Comparison of ENCODE assay signal across 8 mouse cellular contexts in the genomic region with DNA sequence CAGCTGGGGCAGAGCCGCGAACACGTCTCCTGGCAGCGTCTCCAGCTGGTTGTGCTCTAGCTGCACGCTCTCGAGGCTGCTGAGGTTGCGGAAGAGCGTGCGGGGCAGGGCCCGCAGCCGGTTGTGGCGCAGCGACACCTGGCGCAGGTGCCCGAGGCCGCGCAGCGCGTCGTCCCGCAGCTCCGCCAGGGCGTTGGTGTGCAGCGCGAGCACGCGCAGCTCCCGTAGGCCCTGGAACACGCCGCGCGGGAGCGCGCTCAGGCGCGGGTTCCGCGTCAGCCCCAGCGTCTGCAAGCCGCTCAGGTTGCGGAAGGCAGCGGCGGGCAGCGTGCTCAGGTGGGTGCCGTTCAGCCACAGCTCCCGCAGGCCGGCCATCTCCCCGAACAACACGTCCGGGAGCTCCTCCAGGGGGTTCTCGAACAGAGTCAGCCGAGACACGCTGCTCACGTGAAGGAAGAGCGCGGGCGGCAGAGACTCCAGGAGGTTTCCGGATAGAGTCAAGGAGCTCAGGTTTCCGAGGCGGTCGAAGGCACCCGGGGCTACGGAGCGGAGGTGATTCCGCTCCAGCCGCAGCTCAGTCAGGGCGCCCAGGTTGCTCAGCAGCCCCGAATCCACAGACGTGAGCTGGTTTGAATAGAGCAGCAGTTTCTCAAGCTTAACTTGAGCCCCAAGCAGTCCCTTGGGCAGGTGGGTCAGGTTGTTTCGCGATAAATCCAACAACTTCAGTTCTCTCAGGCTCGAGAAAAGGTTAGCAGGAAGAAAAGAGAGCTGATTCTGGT. TPM values are rescaled to one million over a fixed set of nuclear protein-coding genes. Genes with fewer than 3 reads are reported as not detected.
DNase-seq lines count a peak whose midpoint lies in the region; ATAC-seq and TF ChIP-seq lines count a peak whose summit lies in the region.

No protein-coding gene starts in this region.

- H3K36me3 ChIP-seq in heart, adult 2 months (ENCODE audit: control insufficient read depth, insufficient read depth, low read length), result no peaks in the 10 kb centered on the region
- peaks cover 3% of the 10 kb centered on the region; the same call in 1 of the 2 replicates for H3K36me3 ChIP-seq in heart, embryonic 10.5 days
- no peaks in the 10 kb centered on the region for H3K36me3 ChIP-seq in limb, embryonic 15.5 days
- no peaks in the 10 kb centered on the region for H3K36me3 ChIP-seq in midbrain, embryonic 14.5 days (ENCODE audit: control insufficient read depth, insufficient read depth, low read length)
- H3K36me3 ChIP-seq in splenic B cell, adult 2 months (ENCODE audit: control insufficient read depth, insufficient read depth, low read length, poor library complexity, severe bottlenecking), result 0 out of 2 replicates have a peak, but pooled peaks cover 2% of the 10 kb centered on the region

- H3K9me3 ChIP-seq in heart, embryonic 10.5 days, result no peaks in the 10 kb centered on the region
- H3K9me3 ChIP-seq in limb, embryonic 15.5 days, result no peaks in the 10 kb centered on the region
- no peaks in the 10 kb centered on the region for H3K9me3 ChIP-seq in midbrain, embryonic 14.5 days (ENCODE audit: control insufficient read depth, low read length)

- H3K4me1 ChIP-seq in heart, adult 2 months (ENCODE audit: control insufficient read depth, insufficient read depth, low read length), result peaks cover 2% of the 10 kb centered on the region; the same call in 1 of the 2 replicates
- H3K4me1 ChIP-seq in heart, embryonic 10.5 days, result peaks cover 21% of the 10 kb centered on the region
- H3K4me1 ChIP-seq in limb, embryonic 15.5 days, result peaks cover 17% of the 10 kb centered on the region
- H3K4me1 ChIP-seq in midbrain, embryonic 14.5 days (ENCODE audit: control insufficient read depth, insufficient read depth, low read length), result peaks cover 11% of the 10 kb centered on the region; the same call in 1 of the 2 replicates

- TF ChIP-seq EP300 in heart, adult 2 months (IDR thresholded peaks at IDR 0.05; ENCODE audit: insufficient read depth, low read depth, low read length), result no peak

- H3K27ac ChIP-seq in heart, adult 2 months, result no peak overlapping the region
- H3K27ac ChIP-seq in heart, embryonic 10.5 days, result peak overlapping the region; percentile 65; the same call in 1 of the 2 replicates
- no peak overlapping the region for H3K27ac ChIP-seq in limb, embryonic 15.5 days
- no peak overlapping the region for H3K27ac ChIP-seq in midbrain, embryonic 14.5 days (replicated peaks; ENCODE audit: low read depth, low read length)

- intact Hi-C loops in heart, adult 2 months (cut with DNase I), result no loop called here
- intact Hi-C loops in heart, postnatal 25 days (cut with DNase I), result no loop called here

- peak overlapping the region; percentile 99 for H3K4me2 ChIP-seq in limb, embryonic 15.5 days
- peak overlapping the region; percentile 97 for H3K4me2 ChIP-seq in midbrain, embryonic 14.5 days (ENCODE audit: low read length)

- TF ChIP-seq POLR2A in heart, adult 2 months (IDR thresholded peaks at IDR 0.05; ENCODE audit: insufficient read depth, low read depth, low read length), result no peak

- H3K27me3 ChIP-seq in heart, adult 2 months (ENCODE audit: control insufficient read depth, insufficient read depth, low read length), result peaks cover 7% of the 10 kb centered on the region; the same call in 1 of the 2 replicates
- peaks cover 74% of the 10 kb centered on the region for H3K27me3 ChIP-seq in heart, embryonic 10.5 days (ENCODE audit: insufficient read depth, poor library complexity, severe bottlenecking)
- H3K27me3 ChIP-seq in limb, embryonic 15.5 days, result peaks cover 52% of the 10 kb centered on the region
- peaks cover 61% of the 10 kb centered on the region for H3K27me3 ChIP-seq in midbrain, embryonic 14.5 days (ENCODE audit: control insufficient read depth, insufficient read depth, low read length)
- H3K27me3 ChIP-seq in splenic B cell, adult 2 months (ENCODE audit: control insufficient read depth, insufficient read depth, low read length, poor library complexity, severe bottlenecking), result 0 out of 2 replicates have a peak, but pooled peaks cover 3% of the 10 kb centered on the region

- peak overlapping the region; percentile 63 for H3K4me3 ChIP-seq in heart, adult 2 months
- H3K4me3 ChIP-seq in heart, embryonic 10.5 days, result peak overlapping the region; percentile 71
- peak overlapping the region; percentile 59 for H3K4me3 ChIP-seq in limb, embryonic 15.5 days
- H3K4me3 ChIP-seq in midbrain, embryonic 14.5 days (replicated peaks; ENCODE audit: low read depth, low read length), result peak overlapping the region; percentile 57

- H3K79me2 ChIP-seq in heart, adult 2 months (replicated peaks; ENCODE audit: control insufficient read depth, insufficient read depth, low read length), result no peaks in the 10 kb centered on the region

- ATAC-seq in common myeloid progenitor, adult 5-6 weeks (replicated peaks; ENCODE audit: low read depth, poor library complexity, severe bottlenecking), result 0 out of 2 replicates have a peak, but pooled peaks have one; percentile 16
- ATAC-seq in limb, embryonic 15.5 days (ENCODE audit: insufficient number of reproducible peaks, low FRiP score, low TSS enrichment, low read depth), result no peak
- ATAC-seq in midbrain, embryonic 14.5 days (ENCODE audit: low FRiP score, low TSS enrichment), result peak; percentile 62; the same call in 1 of the 2 replicates

- WGBS in heart, adult 2 months, result 1% methylated on average over 72 of the region's 72 CpGs
- under 1% methylated on average over 72 of the region's 72 CpGs for WGBS in heart, embryonic 10.5 days
- WGBS in limb, embryonic 15.5 days, result under 1% methylated on average over 72 of the region's 72 CpGs
- WGBS in midbrain, embryonic 14.5 days, result under 1% methylated on average over 72 of the region's 72 CpGs

- DNase-seq in heart, adult 2 months, result peak; percentile 45 to 46
- DNase-seq in heart, postnatal 25 days (ENCODE audit: low spot score), result no peak
- DNase-seq in heart, embryonic 10.5 days (ENCODE audit: low spot score), result no peak
- DNase-seq in kidney, adult 9 months, result peak; percentile 14
- DNase-seq in midbrain, embryonic 14.5 days, result peak; percentile 88
- peak; percentile 64 for DNase-seq in splenic B cell, adult 2 months (ENCODE audit: low read depth, low spot score)

- H3K9ac ChIP-seq in heart, adult 2 months (ENCODE audit: low read depth, low read length), result peak overlapping the region; percentile 20
- peak overlapping the region; percentile 26 for H3K9ac ChIP-seq in limb, embryonic 15.5 days
- peak overlapping the region; percentile 53 for H3K9ac ChIP-seq in midbrain, embryonic 14.5 days (replicated peaks; ENCODE audit: low read length)

- TF ChIP-seq CTCF in heart, adult 2 months (IDR thresholded peaks at IDR 0.05), result peak; percentile 10; the same call in 1 of the 2 replicates

RNA-seq across cellular contexts. Expression of a gene that starts 1.8 kb away (rescaled TPM):
- total RNA-seq in heart, adult 2 months (2021), result 1 to 10 TPM in 1 of 2 experiments, under 1 TPM in 1; 0.39 to 2.3 TPM
- 0.61 and 1.5 TPM in 2 replicates for polyA plus RNA-seq in heart, adult 2 months (2012; rRNA removed)
- under 1 TPM; 0.21 to 0.56 TPM for total RNA-seq in heart, postnatal 25 days (2021)
- 11.8 and 11.9 TPM in 2 replicates for total RNA-seq in common myeloid progenitor, adult 5-6 weeks (2017)
- polyA plus RNA-seq in heart, embryonic 10.5 days (2016; fragmentation: Nextera tagmentation; extraction: Ambion mirVana), result 3.0 and 5.4 TPM in 2 replicates
- 0.48 and 0.55 TPM in 2 replicates for polyA plus RNA-seq in limb, embryonic 15.5 days (2015; fragmentation: Nextera tagmentation; extraction: Ambion mirVana)
- polyA plus RNA-seq in midbrain, embryonic 14.5 days (2014; fragmentation: Nextera tagmentation; extraction: Ambion mirVana), result 0.23 and 0.30 TPM in 2 replicates

RNA-seq across cellular contexts. Expression of a gene that starts 25.7 kb away (rescaled TPM):
- total RNA-seq in heart, adult 2 months (2021), result under 1 TPM; 0.07 to 0.08 TPM
- polyA plus RNA-seq in heart, adult 2 months (2012; rRNA removed), result 0.06 and 0.09 TPM in 2 replicates
- total RNA-seq in heart, postnatal 25 days (2021), result under 1 TPM; 0.08 TPM
- total RNA-seq in common myeloid progenitor, adult 5-6 weeks (2017), result not detected in 2 replicates
- polyA plus RNA-seq in heart, embryonic 10.5 days (2016; fragmentation: Nextera tagmentation; extraction: Ambion mirVana), result 0.20 and 0.37 TPM in 2 replicates
- polyA plus RNA-seq in limb, embryonic 15.5 days (2015; fragmentation: Nextera tagmentation; extraction: Ambion mirVana), result 1.8 and 2.1 TPM in 2 replicates
- 0.13 and 0.43 TPM in 2 replicates for polyA plus RNA-seq in midbrain, embryonic 14.5 days (2014; fragmentation: Nextera tagmentation; extraction: Ambion mirVana)

RNA-seq across cellular contexts. Expression of a gene that starts 41.5 kb away (rescaled TPM):
- under 1 TPM; 0.10 to 0.11 TPM for total RNA-seq in heart, adult 2 months (2021)
- polyA plus RNA-seq in heart, adult 2 months (2012; rRNA removed), result 0.64 and 0.88 TPM in 2 replicates
- total RNA-seq in heart, postnatal 25 days (2021), result under 1 TPM in 1 of 2 experiments, not detected in 1; 0.11 TPM
- total RNA-seq in common myeloid progenitor, adult 5-6 weeks (2017), result not detected in 2 replicates
- polyA plus RNA-seq in heart, embryonic 10.5 days (2016; fragmentation: Nextera tagmentation; extraction: Ambion mirVana), result 0.23 TPM in 1 of 2 replicates, not detected in the other
- not detected in 2 replicates for polyA plus RNA-seq in limb, embryonic 15.5 days (2015; fragmentation: Nextera tagmentation; extraction: Ambion mirVana)
- polyA plus RNA-seq in midbrain, embryonic 14.5 days (2014; fragmentation: Nextera tagmentation; extraction: Ambion mirVana), result not detected in 2 replicates

Comparison
In these comparisons a context has a peak if more than half of its experiments do, and no peak if none do; other contexts are left out.
1. DNase-seq: peak in heart, adult 2 months (2 of 2), kidney, adult 9 months (single experiment), midbrain, embryonic 14.5 days (single experiment) and splenic B cell, adult 2 months (single experiment); none in heart, postnatal 25 days (single experiment) and heart, embryonic 10.5 days (single experiment).
2. Peak in every context shown above with its lines, with median percentiles within 50 percentile points of each other: H3K4me3 ChIP-seq and H3K9ac ChIP-seq.